Mouse (Mus musculus) fat pad, adult 2 months (tissue): ENCODE results near the gene Ccdc39.

Source experiments
- DNase-seq: peaks from one replicate; pipeline ENCODE4 v3.0.0-alpha.2; 2011; ENCODE audit warnings: low read depth, low spot score; ENCODE audit errors: extremely low read depth

Ccdc39 gene

DNA sequence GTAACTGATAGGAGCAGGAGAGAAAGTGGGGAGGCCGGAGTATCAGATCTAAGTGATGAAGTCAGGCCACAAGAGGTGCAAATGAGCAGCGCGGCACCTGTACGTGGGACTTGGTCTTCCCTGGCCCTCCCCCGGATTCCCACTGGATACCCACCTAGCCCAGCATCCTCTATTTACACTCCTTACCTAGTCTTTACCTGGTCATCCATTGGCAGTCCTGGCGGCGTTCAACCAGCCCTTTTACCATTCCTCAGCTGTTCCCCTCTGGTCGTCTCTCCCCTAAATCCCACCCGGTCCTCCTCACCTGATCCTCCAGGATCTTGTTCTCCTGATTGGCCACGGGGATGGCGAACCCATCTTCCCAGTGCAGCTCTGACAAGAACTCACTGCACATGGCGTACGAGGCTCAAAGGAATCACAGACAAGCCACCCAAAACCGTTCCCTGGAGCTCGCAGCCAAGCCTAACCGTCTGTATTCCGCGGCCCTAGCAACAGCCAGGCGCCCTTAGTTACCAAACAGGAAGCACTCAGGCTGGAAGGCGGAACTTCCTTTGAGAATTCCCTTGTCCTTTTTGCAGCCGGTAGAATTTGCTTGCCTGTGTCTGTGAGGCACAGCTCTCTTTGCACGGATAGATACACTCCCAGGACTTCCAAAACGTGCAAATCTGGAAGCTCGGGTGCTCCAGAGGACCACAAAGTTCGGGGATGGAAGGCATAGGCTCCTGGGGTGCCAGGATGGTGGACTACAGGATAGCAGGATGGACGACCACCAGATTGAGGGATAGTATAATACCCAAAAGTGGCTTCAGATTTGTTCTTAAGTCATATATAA lies at the start of gene Ccdc39:
Gene Ccdc39, minus strand, starts transcription at position 510 of the 832 bp plus-strand sequence.
- no peak for DNase-seq

- no peak for DNase-seq
Measured at GRCm38 (mm10) chr3:33893433-33893832, 49.3 kb upstream of the Ccdc39 start.

- no peak for DNase-seq
Measured at GRCm38 (mm10) chr3:33887438-33887837, 43.3 kb upstream of the Ccdc39 start.

DNA sequence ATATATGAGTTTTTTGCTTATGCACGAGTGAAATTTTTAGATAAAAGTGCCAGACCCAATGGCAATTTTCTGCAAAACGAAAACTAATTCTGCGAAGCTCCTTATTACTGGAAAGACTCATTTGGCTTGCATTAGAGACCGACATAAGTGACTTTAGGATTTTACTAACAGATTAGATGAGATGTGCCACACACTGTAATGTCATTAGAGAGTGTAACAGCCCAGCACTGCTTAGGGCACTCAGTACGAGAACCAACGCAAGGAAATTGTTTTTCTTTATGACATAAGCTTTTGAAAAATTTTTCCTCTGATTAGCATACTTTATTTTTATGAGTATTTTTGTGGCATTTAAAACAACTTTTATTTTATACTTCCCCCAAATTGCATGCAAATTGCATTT lies 39.0 kb upstream of the Ccdc39 start:
- no peak for DNase-seq

- no peak for DNase-seq
Measured at GRCm38 (mm10) chr3:33882695-33883094, 38.6 kb upstream of the Ccdc39 start.

GRCm38 (mm10) chr3:33878661-33879060 lies 34.6 kb upstream of the Ccdc39 start:
- no peak for DNase-seq

DNA sequence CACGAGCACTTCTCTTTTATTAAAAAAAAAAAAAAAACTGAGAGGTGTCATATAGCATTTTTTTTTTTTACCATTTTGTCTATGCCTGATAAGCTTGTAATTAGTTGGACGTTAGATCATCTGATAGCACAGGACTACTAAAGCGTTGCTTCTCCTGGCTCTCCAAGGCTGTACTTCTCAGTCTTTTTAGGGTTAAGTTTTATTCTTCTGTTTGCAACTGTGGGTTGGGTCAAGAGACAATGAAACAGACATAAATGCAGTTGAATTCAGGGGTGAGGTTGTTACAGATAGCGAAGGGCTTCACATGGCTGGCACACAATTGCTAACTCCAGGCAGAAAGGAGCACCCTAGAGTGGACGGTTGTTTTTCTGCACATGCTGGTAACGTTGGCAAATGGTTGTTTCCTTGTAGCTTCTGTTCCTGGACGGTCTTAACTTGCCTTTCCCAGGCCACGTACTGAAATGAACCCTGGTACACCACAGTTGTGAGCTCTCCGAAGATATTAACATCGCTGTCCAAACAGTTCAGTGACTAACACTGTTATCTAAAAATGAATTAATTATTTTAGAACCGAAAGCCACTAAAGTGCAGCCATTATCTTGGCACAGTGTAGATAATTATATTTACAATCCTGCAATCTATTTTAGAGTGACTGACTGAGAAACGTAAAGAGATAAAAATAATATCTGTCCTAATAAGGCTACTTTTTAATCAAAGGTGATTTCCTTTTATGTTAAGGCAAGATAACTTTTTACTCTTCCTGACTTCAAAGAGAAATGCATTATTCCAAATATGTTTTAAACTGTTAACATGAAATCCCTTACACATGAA lies 30.6 kb upstream of the Ccdc39 start:
- DNase-seq = no peak

DNA sequence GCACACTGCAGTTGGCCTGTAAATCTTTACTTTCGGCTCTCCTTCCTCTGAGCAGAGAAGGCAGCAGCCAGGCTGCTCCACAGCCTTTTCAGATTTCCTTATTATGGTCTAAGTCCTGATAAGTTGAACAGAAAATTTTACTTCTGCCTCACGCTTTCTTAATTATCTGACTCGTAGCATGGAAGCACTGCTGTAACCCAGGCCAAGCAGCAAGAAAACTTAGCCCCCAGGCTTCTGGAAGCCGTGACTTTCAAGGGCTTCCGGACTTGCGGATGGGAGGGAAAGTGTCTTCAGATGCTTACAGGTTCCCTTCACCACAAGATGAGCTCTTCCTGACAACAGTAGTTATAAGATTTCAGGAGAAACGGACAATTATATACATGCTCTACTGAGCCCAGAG lies 29.7 kb upstream of the Ccdc39 start:
- DNase-seq = no peak

DNA sequence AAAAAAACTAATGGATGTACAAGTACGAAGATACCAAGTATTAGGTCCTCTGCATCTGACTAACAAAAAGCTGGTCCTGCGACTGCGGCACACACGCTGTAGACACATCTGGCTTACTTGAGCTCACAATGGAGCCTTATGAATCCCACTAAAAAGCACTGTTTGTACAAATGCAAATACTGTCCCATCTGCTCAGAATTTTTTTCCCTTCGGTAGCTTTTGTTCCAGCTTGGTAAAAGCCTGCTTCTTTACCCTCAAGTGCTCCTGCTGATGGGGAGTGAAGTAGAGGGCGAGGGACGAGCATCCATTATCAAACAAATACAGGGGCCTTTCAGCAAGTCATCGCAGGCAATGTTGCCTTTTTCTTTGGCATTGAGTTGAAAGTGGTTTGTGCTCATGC lies 29.3 kb upstream of the Ccdc39 start:
- no peak for DNase-seq

DNA sequence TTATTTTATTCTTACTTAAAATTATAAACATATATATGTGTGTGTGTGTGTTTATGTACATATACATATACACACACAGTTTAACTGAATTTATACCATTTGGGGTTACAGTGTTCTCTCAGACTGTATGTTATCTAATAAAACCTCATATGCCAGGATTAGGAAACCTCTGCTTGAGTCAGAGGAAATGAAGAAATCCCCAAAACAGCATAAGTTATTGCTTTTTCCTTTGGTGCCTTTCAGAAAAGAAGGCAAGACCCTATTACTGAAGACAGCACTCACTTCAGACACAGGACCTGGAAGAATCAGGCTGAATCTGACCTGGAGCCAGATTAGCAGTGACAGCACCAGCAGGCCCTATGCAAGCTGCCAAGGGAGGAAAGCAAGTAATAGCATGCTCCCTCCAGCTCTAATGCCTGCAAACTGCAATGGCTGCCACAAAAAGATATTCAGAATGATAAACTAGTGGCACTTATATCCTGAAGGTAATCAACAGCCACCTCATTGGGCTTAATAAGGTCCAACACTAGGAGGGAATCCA lies 20.0 kb upstream of the Ccdc39 start:
- DNase-seq = no peak

- DNase-seq = no peak
Measured at GRCm38 (mm10) chr3:33858939-33859338, 14.8 kb upstream of the Ccdc39 start.

- no peak for DNase-seq
Measured at GRCm38 (mm10) chr3:33853062-33853461, 9.0 kb upstream of the Ccdc39 start.

DNA sequence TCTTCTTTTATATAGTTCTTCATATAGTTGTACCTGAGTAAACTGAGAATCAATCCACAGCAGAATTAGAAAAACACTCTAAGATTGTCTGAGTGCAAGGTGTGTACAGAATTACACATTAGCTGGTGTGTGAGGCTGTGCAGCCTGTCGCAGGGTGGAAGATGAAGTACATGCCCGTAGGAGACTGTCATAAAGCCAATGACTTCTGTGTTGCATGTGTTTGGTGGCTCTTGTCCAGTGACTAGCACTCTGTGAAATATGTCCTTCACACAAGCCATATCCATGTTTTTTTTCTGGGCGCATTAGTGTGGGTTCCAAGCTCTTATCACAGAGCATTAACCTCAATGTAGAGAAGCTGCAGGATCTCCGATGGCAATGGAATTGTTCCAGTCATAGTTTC lies 6.7 kb upstream of the Ccdc39 start:
- no peak for DNase-seq

DNA sequence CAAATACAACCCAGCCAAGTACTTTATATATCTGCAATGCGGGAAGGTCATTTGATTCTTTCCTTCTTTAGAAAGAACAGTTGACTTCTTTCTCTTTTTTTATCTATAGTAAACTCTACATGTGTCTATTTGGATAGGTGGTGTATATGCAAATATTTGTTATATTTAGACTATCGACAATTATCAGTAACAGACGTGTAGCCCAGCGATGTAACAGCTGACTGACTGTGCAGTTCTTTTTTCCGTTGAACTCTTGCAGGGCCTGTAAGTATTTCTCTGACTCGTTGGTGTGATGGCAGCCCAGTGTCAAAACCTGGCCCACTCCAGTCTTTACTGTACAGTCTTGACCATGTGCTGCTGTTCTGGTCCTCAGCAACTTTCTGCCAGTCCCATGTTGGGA lies 2.5 kb upstream of the Ccdc39 start:
- DNase-seq = no peak

DNA sequence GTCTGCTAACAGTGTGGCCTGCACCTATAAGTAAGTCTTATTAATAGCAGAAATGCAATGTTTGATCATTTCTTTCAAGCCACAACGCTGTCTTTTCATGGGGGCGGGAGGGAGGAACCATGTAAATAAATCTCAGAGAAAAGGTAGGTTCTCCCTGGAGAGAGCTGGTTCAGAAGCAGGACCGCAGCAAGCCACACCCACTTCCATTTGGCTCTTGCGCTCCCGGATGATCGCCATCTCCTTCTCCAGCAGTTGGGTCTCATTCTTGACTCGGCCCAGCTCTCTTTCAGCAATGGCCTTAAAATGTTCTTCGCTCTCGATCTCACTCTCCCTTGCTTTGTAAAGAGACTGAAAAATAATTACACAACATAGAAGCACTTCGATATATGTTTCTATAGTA lies 5.2 kb downstream of the Ccdc39 start:
- no peak for DNase-seq

- DNase-seq = no peak
Measured at GRCm38 (mm10) chr3:33836576-33836975, 7.5 kb downstream of the Ccdc39 start.

- no peak for DNase-seq
Measured at GRCm38 (mm10) chr3:33832351-33832750, 11.8 kb downstream of the Ccdc39 start.

DNA sequence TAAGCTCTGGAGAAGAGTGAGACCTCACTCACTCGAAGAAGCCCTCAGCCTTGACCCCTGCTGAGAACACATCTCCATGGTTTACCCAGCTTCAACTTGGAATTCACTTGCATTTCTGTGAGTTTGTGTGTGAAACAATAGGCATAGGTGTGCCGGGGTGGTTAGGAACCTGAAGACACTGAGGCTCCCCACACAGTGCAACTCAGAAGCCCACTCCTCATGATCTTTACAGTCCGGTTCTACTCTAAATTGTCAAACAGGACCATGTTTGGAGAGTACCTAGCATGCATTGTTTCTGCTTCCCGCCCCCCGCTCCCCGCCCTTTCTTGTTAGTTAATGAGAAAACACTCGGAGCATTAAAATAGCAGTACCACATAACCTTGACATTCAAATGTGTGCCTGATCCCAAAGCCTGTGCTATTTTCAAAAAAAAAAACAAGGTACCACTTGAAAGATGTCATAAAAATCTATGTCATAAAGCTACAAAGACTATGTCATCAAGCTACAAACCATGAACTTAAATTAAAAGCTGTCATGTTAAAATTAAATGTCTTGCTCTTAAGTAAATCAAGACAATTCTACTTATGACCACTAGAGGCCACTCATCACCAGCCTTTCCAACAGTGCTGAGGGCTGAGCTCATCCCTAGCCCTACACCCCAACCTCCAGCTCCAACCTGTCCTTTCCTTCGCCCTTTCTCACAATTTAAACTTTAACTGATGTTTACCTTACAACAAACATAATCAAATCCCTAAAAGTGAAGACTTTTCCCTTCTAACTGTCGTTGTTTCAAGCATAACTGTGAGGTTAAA lies 19.8 kb downstream of the Ccdc39 start:
- DNase-seq = no peak

GRCm38 (mm10) chr3:33807151-33807550 lies 37.0 kb downstream of the Ccdc39 start:
- no peak for DNase-seq

DNA sequence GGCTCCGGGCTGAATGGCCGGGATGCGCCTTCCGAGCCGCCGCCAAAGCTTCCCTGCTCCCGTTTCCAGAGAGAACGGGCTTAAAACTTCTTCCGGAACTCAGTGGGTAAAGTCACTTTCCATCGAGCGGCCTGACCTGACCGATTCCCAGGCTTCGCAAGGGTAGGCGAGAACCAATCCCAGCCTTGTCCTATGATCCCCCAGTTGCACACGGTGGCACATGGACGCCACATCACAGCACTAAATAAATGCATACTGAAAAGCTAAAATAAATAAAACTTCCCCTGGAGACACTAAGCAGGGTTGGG lies 43.6 kb downstream of the Ccdc39 start:
- no peak for DNase-seq
